Mouse (Mus musculus): ENCODE measurements around the gene Nmrk2. TPM values are rescaled to one million over a fixed set of nuclear protein-coding genes. Genes with fewer than 3 reads are reported as not detected.

Gene Nmrk2
- total RNA-seq, 2 experiments from 2014 or later: not detected

- no peak for DNase-seq
These were observed 39.6 kb downstream of the Nmrk2 start for GRCm38 (mm10) chr10:81162318-81162652.

- DNase-seq: peak; percentile 55 to 75
These were observed 40.1 kb downstream of the Nmrk2 start for GRCm38 (mm10) chr10:81161602-81162317.

DNA sequence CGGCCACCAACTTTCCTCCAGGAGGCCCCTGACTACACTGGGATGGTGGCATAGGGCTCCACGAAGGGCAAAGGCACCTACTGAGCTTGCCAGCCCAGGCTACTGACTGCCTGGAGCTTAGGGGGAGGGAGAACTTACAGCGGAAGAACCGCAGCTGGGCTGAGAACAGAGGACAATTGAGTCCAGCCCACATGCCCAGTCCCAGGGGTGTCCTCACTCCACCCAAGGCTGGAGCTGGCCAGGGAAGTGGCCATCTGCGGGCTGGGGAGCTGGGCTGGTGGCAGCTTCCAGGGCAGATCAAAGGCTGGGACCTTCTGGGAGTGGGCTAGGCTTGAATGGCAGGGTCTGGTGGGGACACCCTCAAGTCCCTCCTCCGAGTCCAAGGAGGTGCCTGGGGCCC lies 47.1 kb downstream of the Nmrk2 start:
- no peak for DNase-seq

DNA sequence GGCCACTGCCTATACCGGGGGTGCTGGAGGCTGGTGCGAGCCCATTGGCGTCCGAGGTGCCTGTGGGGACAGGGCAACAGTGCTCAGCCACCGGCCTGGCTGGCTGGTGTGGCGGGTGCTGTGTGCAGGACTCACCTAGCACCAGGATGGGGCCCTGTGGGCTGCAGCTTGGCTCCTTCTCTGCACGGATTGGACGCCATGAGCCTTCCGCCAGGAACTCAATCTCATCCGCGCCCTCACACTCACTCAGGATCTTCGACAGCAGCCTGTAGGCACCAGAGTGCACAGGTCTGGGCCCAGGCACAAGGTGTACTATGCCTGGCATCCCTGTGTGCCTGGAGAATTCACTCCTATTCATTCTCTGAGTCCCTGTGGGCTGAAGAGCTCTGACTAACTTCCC lies 47.5 kb downstream of the Nmrk2 start:
- DNase-seq: no peak

DNA sequence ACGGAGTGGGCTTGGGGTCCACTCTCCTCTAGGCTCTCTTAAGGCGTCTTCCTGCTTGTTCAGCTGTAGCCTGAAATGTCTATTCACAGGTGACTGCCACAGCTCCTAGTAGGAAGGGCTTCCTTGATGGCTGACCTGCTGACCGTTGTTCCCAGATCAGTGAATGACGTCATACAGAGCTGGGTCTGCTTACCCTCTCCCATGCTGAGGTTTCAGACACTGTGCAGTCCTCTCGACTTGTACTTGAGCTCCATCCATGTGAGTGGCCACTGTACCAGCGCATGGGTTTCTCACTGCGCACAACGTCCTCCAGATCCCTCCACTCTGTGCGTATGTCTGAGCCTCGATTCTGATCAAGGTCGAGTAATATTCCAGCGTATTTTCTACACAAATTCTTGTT lies 49.2 kb downstream of the Nmrk2 start:
- no peak for DNase-seq

GRCm38 (mm10) chr10:81151261-81151660 lies 50.6 kb downstream of the Nmrk2 start:
- DNase-seq: no peak

Other genes starting within 250 kb of the Nmrk2 start
- gene Gng7, start 187.1 kb downstream of the Nmrk2 start, total RNA-seq (2021): 1 to 10 TPM; 6.4 to 6.7 TPM
- gene Diras1, start 176.4 kb downstream of the Nmrk2 start, total RNA-seq (2021): 1 to 10 TPM; 1.2 to 1.5 TPM
- gene Slc39a3, start 164.6 kb downstream of the Nmrk2 start, total RNA-seq (2021): 10 to 100 TPM; 33.2 to 68.5 TPM
- gene Sgta, start 141.9 kb downstream of the Nmrk2 start, total RNA-seq (2021): 100 to 1,000 TPM; 223 to 227 TPM
- 10 to 100 TPM; 51.5 to 56.6 TPM for gene Thop1, start 132.0 kb downstream of the Nmrk2 start, total RNA-seq (2021)
- gene Creb3l3, start 103.2 kb downstream of the Nmrk2 start, total RNA-seq (2021): 1 to 10 TPM in 1 of 2 experiments, under 1 TPM in 1; 0.36 to 2.1 TPM
- 100 to 1,000 TPM; 178 to 186 TPM for gene Map2k2, start 96.1 kb downstream of the Nmrk2 start, total RNA-seq (2021)
- 10 to 100 TPM; 69.9 to 84.0 TPM for gene Zbtb7a, start 66.8 kb downstream of the Nmrk2 start, total RNA-seq (2021)
- gene Pias4, start 34.1 kb downstream of the Nmrk2 start, total RNA-seq (2021): 10 to 100 TPM; 26.7 to 28.2 TPM
- gene Eef2, start 25.4 kb downstream of the Nmrk2 start, total RNA-seq (2021): 1,000 to 10,000 TPM; 1,540 to 1,602 TPM
- gene Dapk3, start 19.0 kb downstream of the Nmrk2 start, total RNA-seq (2021): 10 to 100 TPM; 77.1 to 78.2 TPM
- gene 4930442H23Rik, start 18.2 kb downstream of the Nmrk2 start, total RNA-seq (2021): not detected
- 1 to 10 TPM; 1.5 to 2.6 TPM for gene Atcay, start 28.8 kb upstream of the Nmrk2 start, total RNA-seq (2021)
- gene Zfr2, start 31.1 kb upstream of the Nmrk2 start, total RNA-seq (2021): 10 to 100 TPM in 1 of 2 experiments, 1 to 10 TPM in 1; 9.2 to 14.2 TPM
- under 1 TPM; 0.36 to 0.86 TPM for gene Matk, start 50.9 kb upstream of the Nmrk2 start, total RNA-seq (2021)
- gene Mrpl54, start 64.9 kb upstream of the Nmrk2 start, total RNA-seq (2021): 100 to 1,000 TPM; 121 to 141 TPM
- 100 to 1,000 TPM in 1 of 2 experiments, 10 to 100 TPM in 1; 78.8 to 109 TPM for gene Apba3, start 64.9 kb upstream of the Nmrk2 start, total RNA-seq (2021)
- under 1 TPM; 0.23 to 0.26 TPM for gene Tjp3, start 89.5 kb upstream of the Nmrk2 start, total RNA-seq (2021)
- gene Pip5k1c, start 90.9 kb upstream of the Nmrk2 start, total RNA-seq (2021): 10 to 100 TPM; 37.2 to 40.9 TPM
- gene Cactin, start 119.1 kb upstream of the Nmrk2 start, total RNA-seq (2021): 10 to 100 TPM; 37.9 to 39.1 TPM
- 10 to 100 TPM; 53.2 to 53.9 TPM for gene Tbxa2r, start 126.7 kb upstream of the Nmrk2 start, total RNA-seq (2021)
- 1 to 10 TPM; 3.5 to 7.7 TPM for gene Gipc3, start 141.2 kb upstream of the Nmrk2 start, total RNA-seq (2021)
- 10 to 100 TPM; 88.9 to 92.3 TPM for gene Hmg20b, start 148.4 kb upstream of the Nmrk2 start, total RNA-seq (2021)
- gene Mfsd12, start 155.4 kb upstream of the Nmrk2 start, total RNA-seq (2021): 10 to 100 TPM; 16.7 to 22.7 TPM
- gene 4930404N11Rik, start 163.8 kb upstream of the Nmrk2 start, total RNA-seq (2021): 1 to 10 TPM; 1.0 to 3.1 TPM
- 10 to 100 TPM; 37.8 to 49.0 TPM for gene Fzr1, start 176.5 kb upstream of the Nmrk2 start, total RNA-seq (2021)
- 10 to 100 TPM; 48.9 to 54.0 TPM for gene Dohh, start 182.4 kb upstream of the Nmrk2 start, total RNA-seq (2021)
- gene Gm48551, start 182.4 kb upstream of the Nmrk2 start, total RNA-seq (2021): 1 to 10 TPM; 1.1 to 1.7 TPM
- gene Gm48552, start 187.0 kb upstream of the Nmrk2 start, total RNA-seq (2021): 1 to 10 TPM in 1 of 2 experiments, not detected in 1; 1.5 TPM
- gene Smim24, start 191.0 kb upstream of the Nmrk2 start, total RNA-seq (2021): 1 to 10 TPM; 1.2 to 1.6 TPM